Mouse (Mus musculus) testis, postnatal 10 days (tissue): ENCODE results near the gene Scamp2.

Experiments
- DNase-seq: peaks from one replicate; pipeline ENCODE4 v3.0.0; 2021; ENCODE audit warnings: low spot score

Gene Scamp2

DNA sequence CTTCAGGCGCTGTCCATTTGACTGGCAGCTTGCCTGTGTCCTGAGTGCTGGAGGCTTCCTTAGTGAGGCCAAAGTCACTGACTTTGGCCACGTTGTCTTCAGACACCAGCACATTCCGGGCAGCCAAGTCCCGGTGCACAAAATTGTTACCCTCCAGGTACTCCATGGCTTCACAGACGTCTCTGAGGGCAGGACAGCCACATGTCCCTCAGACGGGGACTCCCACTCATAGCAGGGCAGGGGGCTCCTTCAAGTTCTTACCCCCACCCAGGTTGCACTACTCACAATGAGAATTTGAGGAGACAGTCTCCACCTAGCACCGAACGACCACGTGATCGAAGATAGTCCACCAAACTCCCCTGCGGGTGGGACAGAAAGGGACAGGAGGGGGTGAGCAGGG, 67.1 kb downstream of the Scamp2 start:
- no peak for DNase-seq

DNA sequence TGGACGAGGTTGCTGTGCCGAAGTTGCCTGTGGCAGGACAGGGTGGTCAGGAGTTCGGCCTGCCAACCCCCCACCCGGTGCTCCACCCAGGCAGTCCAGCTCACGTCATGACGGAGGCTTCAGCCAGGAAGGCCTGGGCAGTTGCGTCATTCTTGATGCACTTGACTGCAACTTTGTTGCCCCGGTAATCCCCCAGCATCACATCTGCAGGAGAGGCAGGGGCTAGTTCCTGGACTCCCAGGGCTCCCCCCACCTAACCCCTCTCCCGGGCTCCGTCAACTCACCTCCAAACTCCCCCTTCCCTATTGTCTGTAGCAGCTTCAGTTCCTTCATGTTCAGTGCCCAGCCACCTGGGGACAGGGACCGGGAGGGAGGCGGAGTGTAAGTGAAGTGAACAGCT, 68.0 kb downstream of the Scamp2 start:
- no peak for DNase-seq

DNA sequence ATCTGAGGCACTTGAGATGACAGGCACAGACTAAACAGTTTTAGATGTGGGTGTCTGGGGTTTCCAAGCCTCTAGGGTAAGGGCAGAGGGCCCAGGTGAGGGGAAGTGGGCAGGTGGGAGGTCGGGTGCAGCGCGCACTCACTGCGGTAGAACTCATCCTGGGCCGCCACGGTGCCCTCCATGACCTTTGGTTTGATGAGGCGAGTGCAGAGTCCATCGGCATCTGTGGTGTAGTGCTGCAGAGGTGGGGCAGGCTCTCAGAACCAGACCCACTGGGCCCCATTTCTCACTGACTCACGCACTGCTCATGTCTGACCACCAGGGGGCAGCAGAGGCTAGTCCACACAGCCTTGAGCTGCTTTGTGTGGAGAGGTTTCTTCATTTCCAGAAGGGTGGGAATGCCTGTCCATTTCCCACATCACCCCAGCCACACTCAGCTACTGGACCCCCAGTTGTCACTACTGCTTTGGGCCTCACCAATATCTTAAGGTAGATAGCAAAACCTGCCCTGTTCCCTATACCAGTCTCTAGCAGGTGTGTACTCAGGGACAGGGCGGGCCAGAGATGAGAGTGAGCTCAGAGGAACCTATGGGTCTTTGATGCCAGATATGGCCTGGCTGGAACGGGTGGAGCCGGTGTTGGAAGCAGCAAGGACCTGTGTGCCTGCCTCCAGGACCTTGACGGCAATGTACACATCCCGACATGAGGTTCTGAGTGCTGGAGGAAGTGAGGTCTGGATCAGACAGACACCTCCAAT, 68.6 kb downstream of the Scamp2 start:
- peak; percentile 92 for DNase-seq

DNA sequence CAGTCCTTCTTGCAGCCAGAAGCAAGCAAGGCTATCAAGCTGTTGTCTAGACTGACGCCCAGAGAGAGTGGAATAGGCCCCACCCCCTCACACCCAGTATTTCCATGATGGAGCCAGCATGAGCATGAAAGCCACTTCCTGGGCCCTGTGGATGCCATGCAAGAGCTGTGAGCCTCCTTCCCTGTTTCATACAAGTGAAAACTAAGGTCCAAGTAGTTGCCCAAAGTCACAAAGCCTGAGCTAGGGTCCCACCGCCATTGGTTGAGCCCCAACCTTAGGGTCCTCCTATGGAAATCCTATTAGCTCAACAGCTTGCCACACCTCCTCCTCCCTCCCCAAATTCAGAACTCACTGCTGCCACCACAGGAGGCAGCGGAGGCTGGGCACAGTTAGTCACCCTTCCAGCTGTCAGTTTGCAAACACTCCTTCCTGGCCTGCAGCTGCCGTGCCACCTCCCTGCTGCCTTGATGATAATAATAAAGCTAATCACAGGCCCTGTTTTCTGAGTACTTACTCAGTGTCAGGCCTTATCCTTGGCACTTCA, 72.8 kb downstream of the Scamp2 start:
- no peak for DNase-seq

DNA sequence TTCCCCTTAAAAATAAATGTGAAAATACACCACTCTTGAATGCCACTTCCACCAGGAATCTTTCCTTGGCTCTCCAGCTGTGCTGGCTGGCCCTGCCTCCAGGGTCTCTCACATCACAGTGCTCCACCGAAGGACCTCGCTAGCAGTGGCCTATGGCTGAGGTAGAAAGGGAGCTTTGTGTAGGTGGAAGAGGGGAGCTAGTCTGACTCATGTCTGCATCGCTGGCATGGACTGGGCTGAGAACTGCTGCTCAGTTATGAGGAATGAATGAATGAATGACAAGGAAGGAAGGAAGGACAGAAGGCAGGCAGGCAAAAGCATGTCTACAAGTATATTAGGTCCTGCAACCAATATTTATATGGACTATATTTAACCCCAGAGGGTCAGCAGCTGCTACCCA, 76.5 kb downstream of the Scamp2 start:
- DNase-seq, result no peak

DNA sequence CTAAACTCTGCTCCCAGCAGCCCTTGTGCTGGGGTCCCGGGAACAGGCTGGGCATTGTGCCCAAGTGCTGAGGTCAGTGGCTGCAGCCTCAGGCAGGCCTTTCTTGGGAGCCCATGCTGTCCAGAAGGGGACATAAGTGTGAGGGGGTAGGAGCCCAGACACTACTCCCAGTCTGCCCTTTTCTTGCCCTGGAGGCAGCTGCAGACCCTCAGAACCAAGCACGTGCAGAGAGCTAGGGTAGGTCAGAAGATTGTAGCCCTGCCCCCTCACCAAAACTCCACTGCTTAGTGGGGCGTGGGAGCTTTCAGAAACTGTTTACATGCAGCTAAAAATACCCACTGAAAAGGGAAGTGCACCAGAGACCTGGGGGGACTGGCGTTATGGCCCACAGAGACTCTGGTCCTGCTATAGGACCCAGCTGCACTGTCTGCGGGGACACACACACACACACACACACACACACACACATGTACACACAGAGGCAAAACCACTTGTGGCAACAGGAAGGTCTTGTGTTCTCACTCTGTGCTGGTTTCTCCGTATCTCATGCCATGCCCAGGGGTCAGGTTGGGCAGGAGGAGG, 77.1 kb downstream of the Scamp2 start:
- DNase-seq, result peak; percentile 80
